In genomic region chr11:88147388-88147787, GRCm38 (mm10) we compare ENCODE assay signal across 14 mouse cellular contexts. TPM values are rescaled to one million over a fixed set of nuclear protein-coding genes. Genes with fewer than 3 reads are reported as not detected.
DNase-seq lines count a peak whose midpoint lies in the region; ATAC-seq and TF ChIP-seq lines count a peak whose summit lies in the region.
"Had no signal": no experiment of that assay in that cellular context is flagged by ENCODE, and none has a peak within 500 bp of the region (broad histone marks: within the 10 kb centered on the region; RNA-seq: fewer than 3 reads in every experiment).

No protein-coding gene starts in this region.

- peaks cover 4% of the 10 kb centered on the region for H3K9me3 ChIP-seq in forebrain, embryonic 10.5 days
- H3K9me3 ChIP-seq in forebrain, embryonic 14.5 days (replicated peaks; ENCODE audit: control insufficient read depth, low read length): no peaks in the 10 kb centered on the region
- no peaks in the 10 kb centered on the region for H3K9me3 ChIP-seq in heart, postnatal 0 days (replicated peaks; ENCODE audit: control insufficient read depth, low read length)
- H3K9me3 ChIP-seq in liver, embryonic 12.5 days (replicated peaks): no peaks in the 10 kb centered on the region
- H3K9me3 ChIP-seq: kidney, embryonic 15.5 days had no signal

- no peak overlapping the region for H3K4me2 ChIP-seq in forebrain, embryonic 14.5 days (ENCODE audit: low read length)
- no peak overlapping the region for H3K4me2 ChIP-seq in heart, postnatal 0 days (ENCODE audit: low read depth, low read length)
- H3K4me2 ChIP-seq in liver, embryonic 12.5 days: 0 out of 2 replicates have a peak overlapping the region, but pooled peaks have one; percentile 10
- H3K4me2 ChIP-seq: kidney, embryonic 15.5 days had no signal

- no peaks in the 10 kb centered on the region for H3K27me3 ChIP-seq in forebrain, embryonic 10.5 days (ENCODE audit: poor library complexity, severe bottlenecking)
- H3K27me3 ChIP-seq in forebrain, embryonic 14.5 days (replicated peaks; ENCODE audit: control insufficient read depth, insufficient read depth, low read length): no peaks in the 10 kb centered on the region
- no peaks in the 10 kb centered on the region for H3K27me3 ChIP-seq in heart, postnatal 0 days (ENCODE audit: control insufficient read depth, insufficient read depth, low read length)
- H3K27me3 ChIP-seq in liver, embryonic 12.5 days (replicated peaks): peaks cover 41% of the 10 kb centered on the region
- H3K27me3 ChIP-seq: kidney, embryonic 15.5 days had no signal

- peaks cover 8% of the 10 kb centered on the region for H3K36me3 ChIP-seq in forebrain, embryonic 10.5 days (replicated peaks)
- no peaks in the 10 kb centered on the region for H3K36me3 ChIP-seq in forebrain, embryonic 14.5 days (ENCODE audit: control insufficient read depth, insufficient read depth, low read length)
- no peaks in the 10 kb centered on the region for H3K36me3 ChIP-seq in heart, postnatal 0 days (replicated peaks; ENCODE audit: control insufficient read depth, insufficient read depth, low read length)
- no peaks in the 10 kb centered on the region for H3K36me3 ChIP-seq in liver, embryonic 12.5 days
- H3K36me3 ChIP-seq: kidney, embryonic 15.5 days had no signal

- no peak overlapping the region for H3K9ac ChIP-seq in forebrain, embryonic 14.5 days (ENCODE audit: low read length)
- H3K9ac ChIP-seq in heart, postnatal 0 days (replicated peaks; ENCODE audit: low read depth, low read length): no peak overlapping the region
- H3K9ac ChIP-seq in liver, embryonic 12.5 days: no peak overlapping the region
- H3K9ac ChIP-seq: kidney, embryonic 15.5 days had no signal

- TF ChIP-seq EP300 in heart, postnatal 0 days (IDR thresholded peaks at IDR 0.05; ENCODE audit: low read depth): no peak

- intact Hi-C loops in heart, postnatal 14 days (cut with DNase I): no loop called here
- intact Hi-C loops in gastrocnemius, postnatal 36 days (cut with DNase I): no loop called here

- no peak for TF ChIP-seq CTCF in heart, postnatal 0 days (IDR thresholded peaks at IDR 0.05; ENCODE audit: low read depth)

- H3K4me1 ChIP-seq in forebrain, embryonic 10.5 days: peaks cover 92% of the 10 kb centered on the region
- peaks cover 38% of the 10 kb centered on the region for H3K4me1 ChIP-seq in forebrain, embryonic 14.5 days (ENCODE audit: control insufficient read depth, insufficient read depth, low read length)
- peaks cover 56% of the 10 kb centered on the region for H3K4me1 ChIP-seq in heart, postnatal 0 days (ENCODE audit: control insufficient read depth, insufficient read depth)
- H3K4me1 ChIP-seq in liver, embryonic 12.5 days: peaks cover 56% of the 10 kb centered on the region

- 92% methylated on average over 5 of the region's 5 CpGs for WGBS in forebrain, embryonic 10.5 days
- WGBS in forebrain, embryonic 14.5 days: 91% methylated on average over 5 of the region's 5 CpGs
- 23% methylated on average over 5 of the region's 5 CpGs for WGBS in heart, postnatal 0 days
- WGBS in liver, embryonic 12.5 days (ENCODE audit: insufficient replicate concordance): 12% methylated on average over 5 of the region's 5 CpGs

- DNase-seq in forebrain, embryonic 10.5 days (ENCODE audit: extremely low spot score, low spot score): no peak
- DNase-seq in forebrain, embryonic 14.5 days (ENCODE audit: low spot score): no peak
- DNase-seq in heart, postnatal 0 days (ENCODE audit: low spot score): no peak
- no peak for DNase-seq in heart, postnatal 14 days
- peak; percentile 95 for DNase-seq in 416B (ENCODE audit: low read depth)
- no peak for DNase-seq in natural killer cell, adult 2 months (ENCODE audit: low spot score in 2 of 2)
- DNase-seq in gastrocnemius, postnatal 36 days: no peak
- DNase-seq: cerebellum, adult 8-10 months; embryo, embryonic 11 days; lung, adult 18-20 months; thymus, postnatal 36 days had no signal

- no peak for ATAC-seq in forebrain, embryonic 14.5 days
- 0 out of 2 replicates have a peak, but pooled peaks have one; percentile 22 for ATAC-seq in heart, postnatal 0 days (ENCODE audit: insufficient read depth, low read depth)
- ATAC-seq in liver, embryonic 12.5 days: peak; percentile 57

- H3K27ac ChIP-seq in forebrain, embryonic 10.5 days: 0 out of 2 replicates have a peak overlapping the region, but pooled peaks have one; percentile 86
- no peak overlapping the region for H3K27ac ChIP-seq in forebrain, embryonic 14.5 days (ENCODE audit: low read depth, low read length)
- peak overlapping the region; percentile 32; the same call in 1 of the 2 replicates for H3K27ac ChIP-seq in heart, postnatal 0 days (ENCODE audit: low read depth)
- no peak overlapping the region for H3K27ac ChIP-seq in liver, embryonic 12.5 days

- no peak overlapping the region for H3K4me3 ChIP-seq in forebrain, embryonic 10.5 days
- H3K4me3 ChIP-seq in forebrain, embryonic 14.5 days (ENCODE audit: low read depth, low read length): no peak overlapping the region
- no peak overlapping the region for H3K4me3 ChIP-seq in heart, postnatal 0 days (ENCODE audit: low read depth, low read length)
- no peak overlapping the region for H3K4me3 ChIP-seq in liver, embryonic 12.5 days
- H3K4me3 ChIP-seq: erythroblast, embryonic 14.5 days; kidney, embryonic 15.5 days had no signal

RNA-seq across cellular contexts. Expression of gene Cuedc1, which starts 49.5 kb away (rescaled TPM):
- polyA plus RNA-seq in forebrain, embryonic 10.5 days (2016; fragmentation: Nextera tagmentation; extraction: Ambion mirVana): 20.0 and 24.9 TPM in 2 replicates
- 13.0 and 18.6 TPM in 2 replicates for polyA plus RNA-seq in forebrain, embryonic 14.5 days (2014; fragmentation: Nextera tagmentation; extraction: Ambion mirVana)
- 15.1 and 19.2 TPM in 2 replicates for total RNA-seq in heart, postnatal 0 days (2014; rRNA removed; ENCODE audit: low replicate concordance)
- 17.0 and 17.5 TPM in 2 replicates for polyA plus RNA-seq in heart, postnatal 0 days (2015; fragmentation: Nextera tagmentation; extraction: Ambion mirVana)
- 10 to 100 TPM; 47.9 to 55.6 TPM for total RNA-seq in heart, postnatal 14 days (2021)
- 3.4 and 4.6 TPM in 2 replicates for polyA plus RNA-seq in liver, embryonic 12.5 days (2016; fragmentation: Nextera tagmentation; extraction: Ambion mirVana)
- total RNA-seq in gastrocnemius, postnatal 36 days (2021): 10 to 100 TPM; 80.3 to 96.9 TPM

RNA-seq across cellular contexts. Expression of gene Mrps23, which starts 56.8 kb away (rescaled TPM):
- polyA plus RNA-seq in forebrain, embryonic 10.5 days (2016; fragmentation: Nextera tagmentation; extraction: Ambion mirVana): 65.5 and 72.6 TPM in 2 replicates
- polyA plus RNA-seq in forebrain, embryonic 14.5 days (2014; fragmentation: Nextera tagmentation; extraction: Ambion mirVana): 75.5 and 80.8 TPM in 2 replicates
- 77.6 and 240 TPM in 2 replicates for total RNA-seq in heart, postnatal 0 days (2014; rRNA removed; ENCODE audit: low replicate concordance)
- polyA plus RNA-seq in heart, postnatal 0 days (2015; fragmentation: Nextera tagmentation; extraction: Ambion mirVana): 156 TPM in 2 replicates
- total RNA-seq in heart, postnatal 14 days (2021): 100 to 1,000 TPM; 226 to 277 TPM
- polyA plus RNA-seq in liver, embryonic 12.5 days (2016; fragmentation: Nextera tagmentation; extraction: Ambion mirVana): 47.0 and 47.6 TPM in 2 replicates
- total RNA-seq in gastrocnemius, postnatal 36 days (2021): 100 to 1,000 TPM; 123 to 140 TPM

Comparison
In these comparisons a context has a peak if more than half of its experiments do, and no peak if none do; other contexts are left out.
1. H3K27ac ChIP-seq: peak in forebrain, embryonic 10.5 days (single experiment) and heart, postnatal 0 days (single experiment); none in forebrain, embryonic 14.5 days (single experiment) and liver, embryonic 12.5 days (single experiment).